Mouse (Mus musculus) retina, embryonic 14.5 days (tissue): ENCODE data around the gene Hoxd8.

Experiments
- DNase-seq: peaks from one replicate; pipeline ENCODE4 v3.0.0-alpha.2; 2015; ENCODE audit warnings: low spot score

Gene Hoxd8

DNA sequence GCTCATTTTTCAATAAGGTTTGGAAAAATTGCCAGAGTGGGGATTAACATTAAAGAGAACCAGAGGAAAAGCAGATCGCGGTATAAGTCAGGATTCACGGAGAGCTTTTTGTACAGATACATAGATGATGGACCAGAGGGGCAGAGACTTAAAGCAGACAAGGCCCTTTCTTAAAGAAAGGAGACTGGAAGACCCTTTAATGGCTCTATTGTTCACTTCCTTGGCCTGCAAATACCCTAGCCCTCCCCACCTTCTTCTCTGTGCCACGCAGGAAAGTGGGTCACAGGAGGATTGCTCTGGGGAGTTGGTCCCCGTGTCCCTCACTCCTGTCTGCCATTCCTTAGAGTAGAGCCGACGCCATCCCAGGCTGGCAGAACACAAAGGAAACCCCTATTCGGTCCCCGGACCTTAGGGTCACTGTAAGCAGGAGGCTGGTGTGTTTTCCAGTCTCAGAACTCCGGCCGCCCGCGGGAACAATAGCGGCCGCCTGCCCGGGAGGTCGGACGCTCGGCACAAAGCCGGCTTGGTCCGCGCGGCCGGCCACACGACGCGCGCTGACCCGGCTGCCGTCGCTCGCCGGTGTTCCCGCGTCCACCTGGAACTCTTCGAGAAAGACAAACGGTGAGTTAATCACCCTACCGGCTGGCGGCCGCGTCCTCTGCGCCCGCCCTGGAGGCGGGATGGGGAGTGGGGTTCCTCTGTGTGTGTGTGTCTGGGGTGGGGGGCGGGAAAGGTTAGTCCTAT is 48.2 kb downstream of the Hoxd8 start:
- DNase-seq, result no peak

DNA sequence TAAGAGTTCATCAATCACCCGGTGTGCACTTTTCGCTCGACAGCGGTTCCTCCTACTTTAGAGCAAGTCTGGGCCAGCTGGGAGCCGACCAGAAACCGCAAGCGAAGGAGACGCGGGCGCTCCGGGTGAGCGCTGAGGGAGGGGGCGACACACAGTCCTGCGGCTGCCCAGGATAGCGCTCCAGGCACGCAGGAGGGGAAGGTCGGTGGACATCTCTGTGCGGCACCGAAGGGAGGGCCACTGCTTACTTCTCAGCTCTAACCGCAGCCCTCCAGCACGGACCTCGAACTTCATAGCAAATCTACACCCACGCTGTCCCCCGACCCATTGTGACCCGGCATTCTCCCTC is 48.7 kb downstream of the Hoxd8 start:
- no peak for DNase-seq

DNA sequence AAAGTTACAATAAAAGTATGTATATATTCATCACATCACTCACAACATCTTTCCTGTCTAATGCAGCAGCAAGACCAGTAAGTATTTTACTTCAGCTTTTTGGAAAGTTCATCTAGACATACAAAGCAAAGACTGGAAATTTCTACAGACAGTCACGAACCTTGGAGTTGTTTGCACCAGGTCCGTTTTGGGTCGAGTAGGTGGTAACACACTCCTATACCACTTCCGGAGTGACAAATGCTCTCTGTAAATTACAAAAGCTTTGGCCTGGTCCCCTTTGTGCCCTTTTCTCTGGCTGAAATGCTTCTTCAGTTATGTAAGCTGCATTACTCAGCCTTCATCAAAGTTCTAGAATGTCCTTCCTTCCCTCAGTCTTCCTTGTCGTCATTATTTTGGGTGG is 49.3 kb downstream of the Hoxd8 start:
- no peak for DNase-seq
